Comparison of ENCODE assay signal across 7 mouse cellular contexts in genomic region chr17:47593215-47593853, GRCm38 (mm10). TPM values are rescaled to one million over a fixed set of nuclear protein-coding genes. Genes with fewer than 3 reads are reported as not detected.
DNase-seq lines count a peak whose midpoint lies in the region; ATAC-seq lines count a peak whose summit lies in the region.

No protein-coding gene starts in this region.

- H3K27ac ChIP-seq in intestine, embryonic 15.5 days, result peak overlapping the region; percentile 96
- H3K27ac ChIP-seq in midbrain, embryonic 10.5 days (replicated peaks), result peak overlapping the region; percentile 95

- H3K9ac ChIP-seq in intestine, embryonic 15.5 days, result peak overlapping the region; percentile 89

- ATAC-seq in intestine, embryonic 15.5 days, result peak; percentile 84

- WGBS in intestine, embryonic 15.5 days, result under 1% methylated on average over 63 of the region's 63 CpGs
- under 1% methylated on average over 63 of the region's 63 CpGs for WGBS in midbrain, embryonic 10.5 days

- H3K36me3 ChIP-seq in intestine, embryonic 15.5 days, result peaks cover 6% of the 10 kb centered on the region
- peaks cover 15% of the 10 kb centered on the region for H3K36me3 ChIP-seq in midbrain, embryonic 10.5 days

- intact Hi-C loops in gastrocnemius, postnatal 36 days (cut with DNase I), result no loop called here
- intact Hi-C loops in left cerebral cortex, postnatal 25 days (cut with DNase I), result no loop called here

- peak overlapping the region; percentile 94 for H3K4me3 ChIP-seq in intestine, embryonic 15.5 days (replicated peaks)
- H3K4me3 ChIP-seq in midbrain, embryonic 10.5 days, result peak overlapping the region; percentile 96

- H3K27me3 ChIP-seq in intestine, embryonic 15.5 days (replicated peaks), result no peaks in the 10 kb centered on the region
- no peaks in the 10 kb centered on the region for H3K27me3 ChIP-seq in midbrain, embryonic 10.5 days (ENCODE audit: low read depth, poor library complexity, severe bottlenecking)

- DNase-seq in adrenal gland, adult 2 months, result peak; percentile 97
- DNase-seq in embryo, embryonic 11.5 days (ENCODE audit: low read depth, low spot score), result peak; percentile 95
- DNase-seq in gastrocnemius, postnatal 36 days, result peak; percentile 88 to 94
- DNase-seq in left cerebral cortex, postnatal 25 days (ENCODE audit: low spot score in 2 of 2), result peak; percentile 89 to 92
- peak; percentile 92 for DNase-seq in midbrain, embryonic 10.5 days (ENCODE audit: low spot score)
- peak; percentile 92 for DNase-seq in right cerebral cortex, postnatal 4 days

- no peaks in the 10 kb centered on the region for H3K9me3 ChIP-seq in intestine, embryonic 15.5 days
- H3K9me3 ChIP-seq in midbrain, embryonic 10.5 days (replicated peaks), result no peaks in the 10 kb centered on the region

- peak overlapping the region; percentile 79 for H3K4me2 ChIP-seq in intestine, embryonic 15.5 days (replicated peaks)

- peaks cover 28% of the 10 kb centered on the region for H3K4me1 ChIP-seq in intestine, embryonic 15.5 days (replicated peaks)
- peaks cover 56% of the 10 kb centered on the region for H3K4me1 ChIP-seq in midbrain, embryonic 10.5 days

RNA-seq across cellular contexts. Expression of gene Bysl, which starts 18.0 kb away (rescaled TPM):
- 10 to 100 TPM; 17.6 to 22.5 TPM for total RNA-seq in adrenal gland, adult 2 months (2021)
- polyA plus RNA-seq in adrenal gland, adult 2 months (2012; rRNA removed), result 9.4 and 11.7 TPM in 2 replicates
- 10 to 100 TPM; 13.8 to 14.2 TPM for total RNA-seq in gastrocnemius, postnatal 36 days (2021)
- 20.1 and 22.4 TPM in 2 replicates for polyA plus RNA-seq in intestine, embryonic 15.5 days (2015; fragmentation: Nextera tagmentation; extraction: Ambion mirVana)
- 10 to 100 TPM; 18.2 to 18.5 TPM for total RNA-seq in left cerebral cortex, postnatal 25 days (2021)
- 41.2 and 41.9 TPM in 2 replicates for polyA plus RNA-seq in midbrain, embryonic 10.5 days (2016; fragmentation: Nextera tagmentation; extraction: Ambion mirVana)

RNA-seq across cellular contexts. Expression of gene Med20, which starts 18.0 kb away (rescaled TPM):
- 10 to 100 TPM; 32.9 to 40.6 TPM for total RNA-seq in adrenal gland, adult 2 months (2021)
- 15.2 and 17.4 TPM in 2 replicates for polyA plus RNA-seq in adrenal gland, adult 2 months (2012; rRNA removed)
- 10 to 100 TPM; 12.9 to 14.9 TPM for total RNA-seq in gastrocnemius, postnatal 36 days (2021)
- 39.8 and 41.2 TPM in 2 replicates for polyA plus RNA-seq in intestine, embryonic 15.5 days (2015; fragmentation: Nextera tagmentation; extraction: Ambion mirVana)
- 10 to 100 TPM; 27.2 to 32.7 TPM for total RNA-seq in left cerebral cortex, postnatal 25 days (2021)
- polyA plus RNA-seq in midbrain, embryonic 10.5 days (2016; fragmentation: Nextera tagmentation; extraction: Ambion mirVana), result 43.2 and 45.9 TPM in 2 replicates

RNA-seq across cellular contexts. Expression of gene Gm20517, which starts 18.1 kb away (rescaled TPM):
- 1 to 10 TPM; 2.1 to 2.8 TPM for total RNA-seq in adrenal gland, adult 2 months (2021)
- polyA plus RNA-seq in adrenal gland, adult 2 months (2012; rRNA removed), result 1.8 and 3.1 TPM in 2 replicates
- total RNA-seq in gastrocnemius, postnatal 36 days (2021), result 1 to 10 TPM in 1 of 2 experiments, under 1 TPM in 1; 0.42 to 1.3 TPM
- polyA plus RNA-seq in intestine, embryonic 15.5 days (2015; fragmentation: Nextera tagmentation; extraction: Ambion mirVana), result 0.54 and 0.88 TPM in 2 replicates
- 1 to 10 TPM; 3.5 to 7.2 TPM for total RNA-seq in left cerebral cortex, postnatal 25 days (2021)
- polyA plus RNA-seq in midbrain, embryonic 10.5 days (2016; fragmentation: Nextera tagmentation; extraction: Ambion mirVana), result 1.4 and 2.2 TPM in 2 replicates

RNA-seq across cellular contexts. Expression of gene Usp49, which starts 37.2 kb away (rescaled TPM):
- 1 to 10 TPM; 4.6 to 4.8 TPM for total RNA-seq in adrenal gland, adult 2 months (2021)
- 5.4 and 6.6 TPM in 2 replicates for polyA plus RNA-seq in adrenal gland, adult 2 months (2012; rRNA removed)
- 1 to 10 TPM; 3.2 to 3.3 TPM for total RNA-seq in gastrocnemius, postnatal 36 days (2021)
- polyA plus RNA-seq in intestine, embryonic 15.5 days (2015; fragmentation: Nextera tagmentation; extraction: Ambion mirVana), result 5.9 and 6.3 TPM in 2 replicates
- total RNA-seq in left cerebral cortex, postnatal 25 days (2021), result 10 to 100 TPM in 1 of 2 experiments, 1 to 10 TPM in 1; 9.9 to 11.6 TPM
- polyA plus RNA-seq in midbrain, embryonic 10.5 days (2016; fragmentation: Nextera tagmentation; extraction: Ambion mirVana), result 4.9 and 7.3 TPM in 2 replicates

Comparison
In these comparisons a context has a peak if more than half of its experiments do, and no peak if none do; other contexts are left out.
1. Peak in every context shown above with its lines: DNase-seq, ATAC-seq, H3K4me3 ChIP-seq and H3K27ac ChIP-seq.